Mouse (Mus musculus): ENCODE measurements around the gene Rbfox3.
A peak's percentile ranks its signal among the peaks of the same experiment; 100 is the strongest.

Rbfox3 gene

DNA sequence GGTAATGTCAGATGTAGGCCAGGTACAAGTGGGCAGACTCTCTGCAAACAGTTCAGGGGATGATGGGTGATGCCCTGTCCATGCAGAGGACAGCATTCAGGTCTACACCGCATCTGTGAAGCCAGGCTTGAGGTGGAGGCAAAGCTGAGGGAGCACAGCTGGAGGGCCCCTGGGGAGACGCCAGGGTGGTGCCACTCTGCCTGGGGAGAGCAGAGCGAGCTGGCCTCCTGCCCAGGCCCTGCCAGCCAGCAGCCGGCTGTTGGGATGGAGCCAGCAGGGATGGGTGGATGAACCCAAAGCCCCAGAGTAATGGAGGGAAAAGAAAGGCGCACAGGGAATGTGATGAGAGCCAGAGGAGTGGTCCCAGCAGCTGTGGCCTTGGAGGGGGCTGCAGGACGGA is 399.5 kb downstream of the Rbfox3 start:
- peak in 1 of 2 experiments; percentile 55 for DNase-seq (ENCODE audit: low spot score in 2 of 2)

DNA sequence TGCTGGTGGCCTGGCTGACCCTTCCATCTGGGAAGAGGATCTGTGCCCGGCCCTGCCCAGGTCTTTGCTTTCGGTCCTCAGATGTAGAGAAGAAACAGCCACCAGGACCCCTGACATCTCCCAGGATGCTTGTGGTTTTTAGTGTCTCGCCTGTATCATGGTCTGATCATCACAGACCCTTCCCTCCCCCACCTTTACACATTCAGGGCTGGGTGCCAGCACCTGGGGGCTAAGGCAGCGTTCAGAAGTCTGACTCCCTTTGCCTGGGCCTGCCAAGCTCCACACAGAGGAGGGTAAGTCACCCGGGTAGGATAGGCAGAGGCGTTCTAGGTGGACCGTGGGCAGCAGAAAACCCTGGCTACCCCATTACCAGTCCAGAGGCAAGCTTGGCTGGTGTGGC is 403.1 kb downstream of the Rbfox3 start:
- no peak for DNase-seq (ENCODE audit: low spot score in 2 of 2)

DNA sequence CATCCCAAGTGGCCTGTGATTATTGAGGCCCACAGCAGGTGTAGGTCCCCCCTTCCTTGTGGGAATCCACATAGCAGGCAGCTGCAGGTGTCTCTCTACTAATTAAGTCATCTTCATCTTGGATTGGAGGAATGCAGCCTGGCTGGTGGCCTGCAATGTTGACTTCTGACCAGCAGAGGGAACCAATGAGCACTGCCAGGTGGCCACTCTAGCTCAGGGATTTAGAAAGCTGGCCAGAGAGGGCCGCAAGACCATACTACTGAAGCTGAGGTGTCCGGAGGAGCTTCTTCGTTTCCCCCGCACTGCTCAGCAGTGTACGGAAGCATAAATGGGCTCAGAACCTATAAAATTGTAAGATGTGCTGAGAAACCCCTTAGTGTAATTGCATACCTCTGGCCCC is 403.5 kb downstream of the Rbfox3 start:
- peak in 1 of 2 experiments; percentile 87 for DNase-seq (ENCODE audit: low spot score in 2 of 2)

DNA sequence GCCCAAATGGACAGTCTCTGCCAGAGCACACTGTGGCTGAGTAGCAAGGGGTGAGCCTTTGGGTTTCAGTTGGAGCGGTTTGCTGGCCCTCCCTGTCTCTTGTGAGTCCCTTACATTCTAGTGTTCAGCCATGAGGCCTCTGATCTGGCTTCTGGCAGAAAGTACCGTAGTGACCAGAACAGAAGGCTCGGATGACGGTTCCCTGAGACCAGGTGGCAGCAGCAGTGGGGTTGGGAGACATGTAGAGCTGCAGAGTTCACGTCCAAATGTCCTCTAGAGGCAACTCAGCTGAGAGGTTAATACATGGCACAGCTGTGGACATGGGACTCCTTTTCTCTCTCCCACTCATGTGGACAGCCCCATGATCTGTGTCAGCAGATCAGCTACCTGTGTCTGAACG is 404.3 kb downstream of the Rbfox3 start:
- no peak for DNase-seq (ENCODE audit: low spot score in 2 of 2)

DNA sequence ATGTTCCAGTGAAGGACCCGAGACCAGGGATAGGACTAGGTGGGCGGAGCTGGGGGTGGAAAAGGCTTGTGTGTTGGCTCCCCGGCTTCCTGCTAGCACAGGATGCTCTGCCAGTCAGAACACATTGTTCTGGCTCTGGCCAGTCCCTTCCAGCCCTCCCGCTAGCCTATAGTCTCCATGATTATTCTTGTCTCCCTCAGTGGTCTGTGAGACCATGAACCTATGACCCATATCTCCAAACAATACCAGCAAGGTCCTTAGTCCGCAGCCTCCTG is 407.3 kb downstream of the Rbfox3 start:
- no peak for DNase-seq (ENCODE audit: low spot score in 2 of 2)

DNA sequence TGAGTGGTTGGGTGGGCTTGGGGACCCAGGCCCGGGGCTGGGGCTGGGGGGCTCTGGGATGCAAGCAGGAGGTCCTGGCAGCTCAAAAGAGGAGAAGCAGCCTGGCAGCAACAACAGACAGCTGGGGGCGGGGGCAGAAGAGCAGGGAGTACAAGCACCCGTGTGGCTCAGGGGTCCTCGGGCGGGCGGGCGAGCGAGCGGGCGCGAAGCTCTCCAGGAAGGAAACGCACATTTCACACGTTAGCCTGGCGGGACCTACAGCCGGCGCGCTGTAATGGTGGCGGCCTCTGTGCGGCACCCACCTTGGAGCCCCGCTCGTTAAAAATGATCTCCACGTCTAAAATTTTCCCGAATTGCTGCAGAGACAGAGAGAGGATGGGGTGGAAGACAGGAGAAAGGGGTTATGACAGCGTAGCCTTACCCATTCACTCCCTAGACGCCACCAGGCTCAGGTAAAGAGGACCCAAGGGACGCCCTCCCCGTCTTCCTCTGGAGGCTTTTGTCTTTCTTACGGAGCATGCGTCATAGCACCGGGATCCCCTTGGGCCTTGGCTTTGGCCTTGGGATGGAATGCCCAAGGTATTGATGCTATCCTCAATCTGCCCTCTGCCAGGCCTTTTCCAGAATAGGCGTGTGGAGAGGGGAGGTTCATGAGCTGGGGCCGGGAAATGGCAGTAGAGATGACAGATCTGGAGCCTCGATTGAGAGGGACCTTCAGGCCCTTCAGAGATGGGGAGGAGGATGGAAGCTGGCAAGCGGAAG is 407.8 kb downstream of the Rbfox3 start:
- DNase-seq (ENCODE audit: low spot score in 2 of 2) = no peak

DNA sequence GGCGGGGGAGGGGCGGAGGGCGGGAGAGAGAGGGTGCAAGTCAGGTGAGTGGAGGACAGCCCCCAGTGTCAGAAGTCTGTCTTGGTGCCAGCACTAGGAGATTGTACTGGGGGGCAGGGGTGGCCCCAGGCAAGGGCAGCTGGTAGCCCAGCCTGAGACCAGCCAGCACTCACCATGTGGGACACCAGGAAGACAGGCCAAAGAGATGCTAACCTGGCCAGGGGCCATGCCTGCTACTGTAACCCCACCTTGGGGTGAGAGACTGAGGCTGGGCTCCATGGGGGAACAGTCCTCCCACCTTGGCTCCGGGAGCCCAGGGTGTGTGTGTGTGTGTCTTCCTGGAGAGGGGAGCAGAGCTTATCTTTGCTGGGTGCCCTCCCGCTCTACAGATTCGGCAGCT is 408.4 kb downstream of the Rbfox3 start:
- no peak for DNase-seq (ENCODE audit: low spot score in 2 of 2)

DNA sequence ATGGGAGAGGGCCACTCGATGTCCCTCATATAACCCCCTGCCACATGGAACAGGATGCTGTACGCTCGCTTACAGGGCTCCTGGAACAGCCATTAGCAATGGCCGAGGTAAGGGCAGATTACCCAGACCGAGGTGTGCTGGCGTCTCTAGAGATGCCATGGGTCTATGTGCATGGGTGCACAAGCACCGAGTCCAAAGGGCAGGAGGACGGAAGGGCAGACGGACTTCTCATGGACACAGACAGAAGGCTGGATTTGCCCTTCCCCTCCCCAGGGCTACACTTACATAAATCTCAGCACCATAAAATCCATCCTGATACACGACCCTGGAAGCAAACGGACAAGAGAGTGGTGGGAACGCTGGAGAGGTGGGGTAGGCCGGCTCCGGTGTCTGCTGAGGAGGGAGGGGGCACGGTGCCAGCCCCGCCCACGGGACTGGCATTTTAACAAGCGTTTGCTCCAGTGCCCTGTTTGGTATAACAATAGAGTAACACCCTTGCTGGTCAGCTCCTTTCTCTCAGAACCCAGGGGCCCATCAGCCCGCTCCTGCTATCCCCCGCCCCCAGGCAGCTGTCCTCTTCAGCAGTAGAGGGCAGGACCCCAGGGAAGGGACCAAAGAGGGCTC is 415.2 kb downstream of the Rbfox3 start:
- no peak for DNase-seq (ENCODE audit: low spot score in 2 of 2)

DNA sequence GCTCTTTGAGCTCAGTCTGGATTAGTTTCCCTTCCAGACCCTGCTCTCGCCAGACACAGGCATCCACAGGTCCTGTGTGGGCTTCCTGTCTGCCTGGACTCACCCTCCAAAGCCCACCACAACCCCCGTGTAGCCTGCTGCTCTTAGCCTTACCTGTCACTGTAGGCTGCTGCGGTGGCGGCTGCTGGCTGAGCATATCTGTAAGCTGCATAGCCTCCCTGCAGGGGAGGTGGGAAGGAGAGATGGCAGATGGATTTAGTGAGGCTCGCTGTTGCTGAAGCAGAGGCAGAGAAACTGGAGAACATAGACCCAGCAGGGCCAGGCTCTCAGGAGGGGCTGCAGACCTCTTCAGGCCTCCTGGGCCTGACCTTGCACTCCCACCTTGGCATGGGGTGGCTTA is 416.3 kb downstream of the Rbfox3 start:
- peak in 1 of 2 experiments; percentile 55 for DNase-seq (ENCODE audit: low spot score in 2 of 2)

DNA sequence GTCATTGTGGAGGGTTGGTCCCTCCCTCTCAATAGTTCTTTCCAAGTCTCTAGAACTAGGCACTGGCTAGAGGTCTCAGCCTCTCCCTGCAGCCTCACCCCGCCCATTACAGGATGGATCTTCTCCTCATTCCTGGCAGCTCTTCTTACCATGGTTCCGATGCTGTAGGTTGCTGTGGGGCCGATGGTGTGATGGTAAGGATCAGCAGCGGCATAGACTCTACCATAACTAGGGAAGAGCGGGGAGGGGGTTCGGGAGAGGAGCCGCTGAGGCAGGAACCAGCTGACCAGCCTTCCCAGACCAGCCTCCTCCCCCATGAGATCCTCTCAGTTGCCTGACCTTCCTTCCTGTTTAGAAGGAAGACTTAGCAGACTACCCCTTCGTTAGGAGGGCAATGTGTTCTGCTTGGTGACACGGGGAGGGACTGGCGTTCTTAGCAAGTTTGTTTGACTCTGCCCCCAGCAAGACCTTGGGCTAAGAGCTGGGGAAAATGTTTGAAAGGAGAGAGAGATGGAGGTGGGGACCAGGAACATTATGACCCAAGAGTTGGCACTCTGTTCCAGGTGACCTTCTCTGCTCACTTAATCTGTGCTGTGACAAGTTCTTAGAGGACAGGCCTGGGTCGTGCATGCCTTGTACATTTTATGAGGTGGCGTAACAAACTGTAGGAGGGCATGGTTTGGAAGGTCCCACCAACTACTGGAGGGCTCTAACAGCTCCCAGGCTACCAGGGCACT is 417.2 kb downstream of the Rbfox3 start:
- no peak for DNase-seq (ENCODE audit: low spot score in 2 of 2)

DNA sequence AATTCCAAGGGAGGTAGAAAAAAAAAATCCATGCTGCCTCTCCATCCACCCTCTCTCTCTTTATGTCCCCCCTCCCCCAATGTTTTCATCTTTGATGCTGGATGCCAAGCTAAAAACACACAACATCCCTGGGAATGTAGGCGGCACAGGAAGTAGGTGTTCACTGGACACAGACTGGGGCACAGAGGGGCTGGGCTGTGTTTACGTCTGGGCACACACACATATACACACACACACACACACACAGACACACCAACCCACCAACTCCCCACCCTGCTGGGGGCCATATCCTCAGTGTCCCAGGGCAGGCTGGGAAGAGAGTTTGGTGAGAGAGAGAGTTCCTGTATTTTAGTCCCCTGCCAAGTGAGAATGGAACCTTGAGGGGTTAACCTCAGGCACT is 417.9 kb downstream of the Rbfox3 start:
- DNase-seq (ENCODE audit: low spot score in 2 of 2) = no peak

DNA sequence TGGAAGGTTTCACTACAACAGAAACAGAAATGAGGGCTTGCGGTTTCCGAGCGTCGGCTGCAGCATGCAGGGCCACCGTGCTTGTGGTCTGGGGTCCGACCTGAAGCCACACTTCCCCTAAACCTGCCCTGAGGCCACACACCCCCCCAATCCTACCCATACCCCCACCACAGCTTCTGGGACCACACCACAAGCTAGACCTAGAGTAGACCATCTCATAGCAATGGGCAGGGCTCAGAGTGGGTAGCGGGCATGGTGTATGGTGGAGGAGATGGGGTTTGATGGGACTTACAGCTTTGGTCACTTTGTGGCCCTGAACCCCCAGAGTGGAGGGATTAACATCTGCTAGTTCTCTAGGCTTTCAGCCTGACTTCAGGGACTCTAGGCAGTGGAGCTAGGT is 420.2 kb downstream of the Rbfox3 start:
- DNase-seq (ENCODE audit: low spot score in 2 of 2) = no peak

DNA sequence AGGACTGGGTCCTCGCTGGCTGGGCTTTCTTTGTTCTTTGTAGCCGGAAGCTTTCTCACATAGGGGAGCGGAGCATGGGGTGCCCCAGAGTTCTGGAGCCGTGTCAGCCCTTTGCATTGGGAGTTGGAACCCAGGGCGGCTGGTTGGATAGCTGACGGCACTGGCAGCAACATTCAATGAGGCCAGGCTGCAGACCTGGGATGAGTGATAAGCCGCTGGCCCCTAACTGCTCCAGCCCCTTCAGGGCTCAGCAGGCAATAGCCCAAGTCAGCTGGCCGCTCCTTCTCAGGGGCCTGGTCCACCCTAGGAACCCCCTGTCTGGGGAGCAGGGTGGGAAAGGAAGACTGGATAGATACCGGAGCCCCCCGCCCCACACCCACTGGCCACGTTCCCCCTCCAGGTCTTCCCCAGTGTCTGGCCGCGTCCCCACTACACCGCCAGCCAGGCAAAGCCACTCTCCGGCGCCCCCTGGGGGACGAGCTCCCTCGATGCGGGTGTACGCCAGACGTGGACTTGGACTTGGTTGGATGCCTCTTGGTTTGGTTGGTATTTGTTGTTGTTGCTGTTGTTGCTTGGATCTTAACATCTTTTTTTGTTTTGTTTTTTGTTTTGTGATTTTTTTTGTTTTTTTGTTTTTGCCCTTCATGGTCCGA is 420.7 kb downstream of the Rbfox3 start:
- peak in 1 of 2 experiments; percentile 59 for DNase-seq (ENCODE audit: low spot score in 2 of 2)

DNA sequence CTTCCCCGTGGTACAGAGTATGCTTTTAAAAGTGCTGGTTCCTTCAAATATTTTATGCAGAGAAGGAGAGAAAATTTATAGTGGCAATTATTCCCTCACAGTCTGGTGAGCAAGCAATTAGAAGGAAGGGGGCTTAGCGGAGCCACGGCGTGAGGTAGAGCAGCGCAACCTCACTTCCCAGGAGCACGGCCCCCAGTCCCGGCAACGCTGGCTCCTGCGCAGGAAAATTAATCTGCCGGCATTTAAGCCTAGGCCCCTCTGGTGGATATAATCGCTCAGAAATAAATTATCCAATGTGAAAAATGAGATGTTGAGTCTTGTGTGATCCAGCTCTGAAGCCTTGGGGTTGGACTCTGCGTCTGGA is 422.5 kb downstream of the Rbfox3 start:
- DNase-seq (ENCODE audit: low spot score in 2 of 2) = no peak

DNA sequence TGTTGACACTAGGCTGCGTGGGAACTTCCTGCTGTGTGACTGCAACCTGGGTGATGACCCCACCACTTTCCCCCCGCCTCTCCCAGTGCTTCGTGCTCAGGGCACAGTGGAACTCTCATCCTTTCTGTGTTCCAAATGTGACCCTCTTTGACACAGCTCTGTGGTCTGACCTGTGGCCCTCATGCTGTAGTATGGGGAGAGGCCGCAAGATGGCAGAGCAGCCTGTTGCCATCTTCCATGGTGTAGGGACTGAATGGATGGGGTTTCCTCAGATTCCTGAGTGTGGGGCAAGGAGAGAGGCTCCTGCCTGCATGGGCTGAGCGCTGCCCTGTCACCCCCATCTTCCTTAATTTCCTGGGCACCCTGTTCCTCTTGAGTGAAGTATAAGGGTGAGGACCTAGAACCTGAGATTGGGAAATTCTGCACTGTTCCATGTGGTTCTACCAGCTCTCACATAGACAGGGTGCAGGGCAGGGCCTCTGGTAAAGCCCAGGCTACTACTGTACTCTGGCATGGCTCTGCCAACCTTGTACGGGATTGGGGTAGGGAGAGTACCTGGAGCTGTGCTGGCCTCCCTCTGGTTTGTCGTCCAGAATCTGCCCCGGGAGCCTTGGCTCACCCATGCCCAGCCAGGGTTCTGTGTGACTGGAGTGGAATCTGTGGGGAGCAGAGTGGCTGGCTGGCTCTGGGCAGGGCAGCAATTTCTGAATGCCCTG is 423.0 kb downstream of the Rbfox3 start:
- DNase-seq (ENCODE audit: low spot score in 2 of 2) = no peak

DNA sequence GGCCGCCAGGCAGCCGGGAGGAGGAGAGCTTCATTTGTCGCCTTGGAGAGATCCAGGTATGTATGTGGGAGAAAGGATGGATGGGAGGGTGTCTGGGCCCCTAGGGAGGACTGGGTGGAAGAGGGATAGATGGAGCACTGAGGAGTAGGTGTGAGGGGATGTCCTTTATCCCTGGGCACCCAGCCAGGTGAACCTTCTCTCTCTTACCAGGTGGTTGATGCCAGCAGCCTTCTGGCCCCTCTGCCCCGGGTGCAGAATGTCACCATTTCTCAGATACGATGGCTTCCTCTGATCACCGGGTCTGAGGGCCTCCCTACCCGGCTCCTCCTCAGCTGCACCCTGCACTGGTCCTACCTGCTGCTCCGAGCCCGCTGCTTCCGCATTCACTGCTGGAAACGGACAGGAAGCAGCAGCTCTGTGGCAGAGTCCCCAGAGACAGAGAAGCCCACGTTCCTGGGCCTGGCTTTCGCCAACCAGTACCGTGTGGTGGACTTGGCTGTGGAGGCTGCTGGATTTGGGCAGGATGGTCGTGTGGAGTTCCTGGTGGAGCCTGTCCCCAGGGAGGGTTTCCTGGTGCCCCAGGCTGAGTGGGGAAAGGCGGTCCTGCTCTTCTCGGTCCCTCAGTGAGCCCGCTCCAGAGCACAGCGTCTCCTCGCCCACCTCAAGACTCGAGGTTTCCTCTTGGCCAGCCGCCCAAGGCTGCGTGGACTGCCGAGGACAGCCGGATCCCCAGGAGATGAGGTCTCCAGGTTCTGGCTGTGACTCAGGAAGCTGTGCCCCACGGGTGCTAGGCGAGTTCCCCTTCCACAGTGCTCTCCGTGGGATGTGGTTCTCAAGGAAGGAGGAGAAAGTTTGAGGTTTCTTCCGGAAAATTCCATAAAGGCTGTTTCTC is 424.3 kb downstream of the Rbfox3 start:
- no peak for DNase-seq (ENCODE audit: low spot score in 2 of 2)

DNA sequence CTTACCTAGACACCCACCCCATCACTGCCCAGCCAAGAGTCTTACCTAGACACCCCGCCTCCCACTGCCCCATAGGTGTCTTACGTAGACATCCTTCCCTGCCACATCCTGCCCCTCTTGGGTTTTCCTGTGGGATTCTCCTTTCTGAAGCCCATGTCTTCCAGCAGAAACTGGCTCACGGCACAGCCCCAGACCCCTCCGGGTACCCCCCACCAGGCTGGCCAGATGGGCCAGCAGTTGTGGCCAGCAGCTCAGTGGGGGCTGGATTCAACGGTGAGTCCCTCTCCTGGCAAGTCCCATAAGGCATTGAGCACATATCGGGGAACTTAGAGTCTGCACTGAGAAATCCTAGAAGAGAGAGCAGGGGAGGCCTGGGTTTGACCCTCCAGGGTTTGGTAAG is 425.1 kb downstream of the Rbfox3 start:
- DNase-seq (ENCODE audit: low spot score in 2 of 2) = no peak

DNA sequence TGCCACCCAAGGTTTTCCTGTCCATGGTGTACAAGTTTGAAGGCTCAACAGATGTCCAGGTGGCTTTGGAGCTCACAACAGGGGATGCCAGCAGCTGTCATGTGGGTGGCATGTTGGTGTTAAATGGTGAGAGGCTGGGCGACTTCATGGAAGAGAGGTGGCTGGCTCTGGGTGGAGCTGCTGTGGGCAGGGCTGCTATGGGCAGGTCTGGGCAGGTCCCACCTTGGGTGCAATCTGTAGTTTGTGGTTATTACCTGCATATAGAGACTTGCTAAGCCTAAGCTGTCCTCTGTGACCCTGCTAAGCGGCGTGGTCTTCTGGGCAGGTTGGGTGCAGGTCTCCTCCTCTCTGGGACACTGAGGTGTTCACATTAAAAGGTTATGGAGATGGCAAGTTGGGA is 425.6 kb downstream of the Rbfox3 start:
- no peak for DNase-seq (ENCODE audit: low spot score in 2 of 2)

DNA sequence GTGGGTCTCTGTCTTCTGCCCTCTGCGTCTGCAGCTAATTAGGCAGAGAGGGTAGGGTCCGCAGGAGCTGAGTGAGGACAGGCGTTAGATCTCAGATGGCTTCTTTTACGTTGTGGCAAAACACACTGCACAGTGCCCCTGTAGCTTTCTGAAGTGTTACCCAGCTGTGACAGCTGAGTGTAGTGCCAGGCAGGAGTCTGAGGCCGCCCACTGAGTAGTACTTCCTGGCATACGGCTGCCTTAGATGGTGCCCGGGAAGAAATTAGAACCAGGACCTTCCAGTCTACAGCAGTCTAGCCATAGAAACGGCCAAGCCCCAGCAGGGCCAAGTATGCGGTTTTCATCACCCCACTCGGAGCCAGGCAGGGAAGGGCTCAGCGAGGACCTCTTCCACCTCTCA is 426.1 kb downstream of the Rbfox3 start:
- DNase-seq (ENCODE audit: low spot score in 2 of 2) = no peak

DNA sequence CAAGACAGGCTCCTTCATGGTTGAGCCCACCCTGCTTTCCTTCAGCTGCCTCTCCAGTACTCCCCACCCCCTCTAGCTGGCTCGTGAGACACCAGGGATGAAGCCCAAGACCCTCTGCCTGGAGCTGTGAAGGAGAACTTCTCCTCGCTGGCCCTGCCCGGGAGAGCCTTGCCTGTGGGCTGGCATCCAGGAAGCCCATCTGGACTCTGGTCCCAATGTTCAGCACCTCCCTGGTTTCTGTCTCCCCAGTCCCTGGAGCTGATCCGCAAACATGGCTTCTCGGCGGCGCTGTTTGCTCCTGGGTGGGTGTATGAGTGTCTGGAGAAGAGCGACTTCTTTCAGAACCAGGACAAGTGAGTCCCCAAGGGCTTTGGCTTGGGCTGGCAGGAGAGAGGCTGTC is 427.2 kb downstream of the Rbfox3 start:
- no peak for DNase-seq (ENCODE audit: low spot score in 2 of 2)

DNA sequence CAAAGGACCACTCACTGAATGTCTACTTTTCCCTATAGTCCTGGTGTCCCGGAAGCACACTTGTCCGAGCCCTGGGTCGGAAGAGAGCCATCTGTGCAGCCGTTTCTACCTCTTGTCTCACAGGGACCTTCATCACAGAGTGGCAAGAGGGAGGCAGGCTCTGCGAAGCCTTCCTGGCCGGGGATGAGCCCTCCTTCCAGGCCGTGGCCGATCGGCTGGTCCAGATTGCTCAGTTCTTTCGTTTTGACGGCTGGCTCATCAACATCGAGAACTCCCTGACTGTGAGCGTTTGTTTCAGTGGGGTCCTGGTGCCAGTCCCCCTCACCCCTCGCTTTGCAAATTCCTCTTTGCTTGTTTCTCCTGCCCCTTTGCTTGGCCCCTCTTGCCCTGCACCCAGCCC is 429.6 kb downstream of the Rbfox3 start:
- DNase-seq (ENCODE audit: low spot score in 2 of 2) = no peak

Measured in left cerebral cortex, adult 9 months (tissue).